Mouse (Mus musculus) spleen, postnatal 10 days (tissue): ENCODE measurements at regions not wholly inside any gene's neighbourhood (a gene's known extent, or its start where the extent isn't known, plus 50 kb on each side); places are given as distances from the start of the nearest gene placed in this dataset.
A peak's percentile ranks its signal among the peaks of the same experiment; 100 is the strongest.
"Not testable (repeated sequence)": the region's sequence is repeated elsewhere in the genome, so short reads cannot be mapped to it uniquely, and the experiment has no call there.

ENCODE experiments used
- DNase-seq, 2 experiments: peaks; one replicate each; pipeline ENCODE4 v3.0.0; 2021 to 2022; ENCODE audit warnings: low spot score in 2 of 2

- DNase-seq = no peak
Observed at GRCm38 (mm10) chr6:24384193-24384888, 130.5 kb downstream of the Iqub start.

- no peak for DNase-seq
Observed at GRCm38 (mm10) chr6:24379859-24380258, 135.0 kb downstream of the Iqub start.

DNA sequence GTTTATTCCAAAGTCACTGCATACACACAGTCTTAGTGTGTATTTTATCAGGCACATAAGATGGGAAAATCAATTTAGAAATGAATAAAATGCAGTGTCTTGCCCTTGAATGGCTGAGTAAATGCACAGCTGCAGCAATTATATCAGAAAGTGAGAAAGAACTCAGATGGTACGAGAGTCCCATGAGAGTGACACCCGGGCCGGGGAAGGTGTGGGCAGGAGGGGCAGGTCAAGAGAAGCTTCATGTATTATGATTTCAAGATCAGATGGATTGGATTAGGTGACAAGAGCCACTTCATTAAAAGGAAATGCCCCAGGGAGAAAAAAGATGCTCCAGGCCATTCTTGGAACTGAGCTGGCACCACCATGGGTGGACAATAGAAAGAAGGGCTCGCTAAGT, 138.1 kb downstream of the Iqub start:
- DNase-seq = no peak

DNA sequence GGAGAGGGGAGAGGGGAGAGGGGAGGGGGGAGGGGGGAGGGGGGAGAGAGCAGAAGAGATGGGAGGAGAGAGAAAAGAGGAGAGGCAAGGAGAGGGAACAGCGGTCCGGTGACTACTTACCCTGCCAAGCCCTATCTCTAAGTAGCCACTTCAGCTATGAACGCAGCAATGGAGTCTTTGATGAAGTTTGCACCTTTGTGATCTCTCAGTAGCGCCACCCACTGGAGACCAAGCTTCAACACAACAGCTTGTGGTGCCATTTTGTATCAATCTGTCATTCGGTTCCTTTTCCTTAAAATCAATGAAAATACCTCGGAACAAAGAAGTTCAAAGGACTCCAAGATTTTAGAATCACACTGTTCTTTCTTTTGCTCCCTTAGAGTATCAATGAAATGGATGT, 141.7 kb downstream of the Iqub start:
- no peak for DNase-seq

DNA sequence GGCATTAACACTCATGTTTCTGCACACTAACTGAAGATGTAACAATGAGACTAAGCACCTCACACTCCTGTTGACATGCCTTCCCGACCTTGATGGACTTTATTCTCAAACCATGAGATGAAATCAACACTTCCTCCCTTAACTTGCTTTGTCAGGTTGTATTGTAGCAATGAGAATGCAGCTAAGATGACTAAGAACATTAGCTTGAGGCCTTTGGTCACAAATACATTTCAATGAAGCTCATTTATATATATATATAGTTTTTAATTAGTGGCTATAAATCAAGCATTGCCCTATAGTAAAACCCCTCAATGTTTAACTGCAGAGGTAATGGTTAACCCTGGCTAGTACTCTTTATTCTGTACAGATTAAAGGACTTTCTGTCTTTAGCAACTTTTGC, 143.2 kb downstream of the Iqub start:
- no peak for DNase-seq

DNA sequence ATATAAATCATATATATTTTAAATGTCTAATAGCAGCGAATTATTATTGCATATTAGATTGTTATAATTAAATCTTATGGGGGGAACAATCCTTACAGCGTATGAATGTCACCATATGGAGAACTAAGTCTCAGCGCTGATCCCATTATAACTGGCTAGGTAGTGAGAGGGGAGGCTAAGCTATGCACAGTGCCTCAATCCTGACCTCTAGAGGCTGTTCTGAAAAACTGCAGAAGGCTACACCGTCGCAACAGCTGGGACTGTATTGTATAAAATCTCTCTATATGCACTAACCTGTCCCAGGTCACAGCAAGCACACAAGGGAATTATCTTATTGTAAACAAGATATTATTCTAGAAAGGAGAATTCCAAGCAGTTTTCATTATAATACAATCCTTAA, 164.0 kb downstream of the Iqub start:
- DNase-seq = no peak

GRCm38 (mm10) chr6:24348481-24349062, 166.3 kb downstream of the Iqub start:
- no peak for DNase-seq

- peak in 1 of 2 experiments; percentile 29 for DNase-seq
Observed at GRCm38 (mm10) chr6:24347745-24348480, 167.0 kb downstream of the Iqub start.

DNA sequence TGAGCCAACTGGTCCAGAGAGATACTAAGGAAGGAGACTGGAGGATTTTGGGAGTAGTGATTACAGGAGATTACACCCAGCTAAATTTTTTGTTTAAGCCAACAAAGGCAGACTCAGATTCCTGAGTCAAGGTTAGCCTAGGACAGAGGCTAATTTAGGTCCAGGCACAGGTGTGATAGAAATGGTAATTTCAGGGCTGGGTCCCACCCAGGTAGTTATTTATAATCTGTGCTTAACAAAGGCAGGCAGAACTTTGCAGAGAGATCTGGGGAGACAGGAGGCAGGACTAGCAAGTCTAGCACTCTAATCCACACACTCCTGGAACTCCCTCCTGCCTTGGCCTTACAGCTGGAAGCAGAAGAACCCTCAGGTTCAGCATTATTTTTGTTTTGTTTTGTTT, 172.4 kb downstream of the Iqub start:
- DNase-seq = no peak

GRCm38 (mm10) chr6:24342056-24342455, 172.8 kb downstream of the Iqub start:
- DNase-seq = no peak

DNA sequence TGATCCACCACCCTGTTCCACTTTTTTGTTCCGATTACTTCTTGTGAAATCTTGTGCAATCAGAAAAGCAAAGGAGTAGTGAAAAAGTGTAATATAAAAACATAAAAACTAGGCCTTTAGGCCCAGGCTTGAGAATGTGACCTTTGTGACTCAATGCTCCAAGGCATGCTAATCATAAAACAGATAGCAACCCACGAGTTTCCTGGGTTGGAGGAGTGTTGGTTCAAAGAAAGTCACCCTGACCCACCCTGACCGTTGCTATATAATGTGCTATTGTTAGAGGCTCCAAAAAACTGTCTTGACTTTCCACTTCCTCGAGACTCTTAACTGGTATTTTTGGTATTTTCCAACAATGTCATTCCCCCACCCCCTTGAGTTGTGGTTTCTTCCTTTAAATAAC, 172.2 kb upstream of the Slc13a1 start:
- DNase-seq = not testable (repeated sequence)

DNA sequence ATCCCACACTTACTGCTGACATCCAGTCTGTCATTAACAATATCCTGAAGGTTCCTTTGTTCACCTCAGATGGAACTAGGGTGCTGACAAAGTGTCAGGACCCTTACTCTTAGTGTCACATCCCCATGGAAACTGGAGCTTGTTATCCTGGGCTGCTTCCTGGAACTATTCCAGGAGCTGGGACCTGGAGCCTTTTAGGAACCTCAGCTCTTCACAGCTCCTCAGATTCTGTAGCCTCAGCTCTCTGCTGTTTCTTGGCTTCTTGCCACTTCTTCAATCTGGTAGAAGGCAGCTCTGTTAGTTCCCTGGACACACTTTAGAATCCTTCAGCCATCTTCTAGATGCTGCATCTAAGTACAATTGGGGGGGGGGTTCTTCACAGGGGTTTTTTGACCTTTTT, 157.3 kb upstream of the Slc13a1 start:
- no peak for DNase-seq

DNA sequence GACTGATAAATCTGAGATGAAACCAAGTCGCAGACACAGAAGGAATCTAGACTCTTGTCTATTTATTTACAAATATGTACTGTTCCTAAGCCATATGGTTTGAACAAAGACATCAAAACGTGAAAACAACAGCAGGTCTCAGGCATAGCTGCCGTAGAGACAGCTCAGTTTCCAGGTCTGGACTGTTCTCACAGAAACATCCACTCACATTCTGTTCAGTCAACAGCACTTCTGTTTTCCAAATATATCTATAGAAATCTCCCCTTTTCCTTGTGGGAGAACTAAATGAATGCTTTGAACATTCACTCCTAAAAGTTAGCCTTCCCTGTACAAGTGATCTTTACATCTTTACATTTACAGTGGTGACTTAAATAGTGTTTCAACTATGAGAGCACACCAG, 156.8 kb upstream of the Slc13a1 start:
- DNase-seq = no peak

DNA sequence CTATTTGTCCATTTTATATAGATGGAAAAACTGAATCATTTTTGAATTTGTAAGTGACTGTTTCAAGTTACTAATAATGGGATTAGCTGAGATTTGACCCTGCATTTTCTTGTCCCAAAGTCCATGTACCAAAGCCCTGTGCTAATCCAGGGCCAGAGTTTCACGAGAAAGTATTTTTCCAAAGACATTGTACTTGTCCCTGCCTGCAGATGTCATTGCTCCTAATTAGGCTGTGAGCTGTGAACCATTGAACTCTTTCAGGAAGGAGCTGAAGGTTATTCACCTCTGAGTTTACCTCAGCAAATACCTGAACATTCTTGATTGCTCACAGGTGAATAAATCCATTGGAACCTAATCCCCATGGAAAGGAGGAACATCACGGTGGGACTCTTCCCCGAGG, 154.5 kb upstream of the Slc13a1 start:
- no peak for DNase-seq

- DNase-seq = no peak
Observed at GRCm38 (mm10) chr6:24318862-24319261, 151.0 kb upstream of the Slc13a1 start.

- DNase-seq = no peak
Observed at GRCm38 (mm10) chr6:24310675-24311074, 142.8 kb upstream of the Slc13a1 start.

DNA sequence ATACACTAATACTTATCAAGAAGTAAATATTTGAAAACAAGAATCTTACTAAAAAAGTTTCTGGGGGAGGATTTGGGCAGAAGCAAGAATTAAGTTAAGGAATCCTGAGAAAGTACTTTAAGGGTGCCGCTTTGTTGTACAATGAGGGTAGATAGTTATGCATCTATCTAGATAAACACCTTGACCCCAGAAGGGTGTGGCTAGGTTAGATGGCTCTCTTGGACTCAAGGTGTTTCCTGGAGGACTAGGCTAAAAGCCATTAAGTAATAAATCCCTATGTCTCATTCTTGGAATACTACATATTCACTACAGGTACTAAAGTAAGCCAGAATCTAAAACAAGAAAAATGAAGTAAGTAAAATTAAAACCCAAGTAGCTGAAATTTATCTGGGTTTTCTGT, 141.9 kb upstream of the Slc13a1 start:
- no peak for DNase-seq

- DNase-seq = no peak
Observed at GRCm38 (mm10) chr6:24301681-24302080, 133.8 kb upstream of the Slc13a1 start.

- no peak for DNase-seq
Observed at GRCm38 (mm10) chr6:24301146-24301545, 133.3 kb upstream of the Slc13a1 start.

GRCm38 (mm10) chr6:24298562-24299212, 130.8 kb upstream of the Slc13a1 start:
- no peak for DNase-seq

GRCm38 (mm10) chr6:24288757-24289156, 120.9 kb upstream of the Slc13a1 start:
- DNase-seq = not testable (repeated sequence)

GRCm38 (mm10) chr6:24272821-24273220, 104.9 kb upstream of the Slc13a1 start:
- DNase-seq = no peak

- no peak for DNase-seq
Observed at GRCm38 (mm10) chr6:24269633-24270032, 101.7 kb upstream of the Slc13a1 start.
